Mouse (Mus musculus): Measurements from ENCODE around the gene Glod4.

Glod4 gene

GRCm38 (mm10) chr11:76242901-76243810 is at the start of gene Glod4, which contains the start of gene Mrm3:
Gene Glod4 (minus strand): TSS chr11:76243725.
Gene Mrm3 (plus strand): TSS chr11:76243715.
- DNase-seq (ENCODE audit: low read depth, low spot score): peak; percentile 88

GRCm38 (mm10) chr11:76292831-76293230 is 49.3 kb upstream of the Glod4 start:
- DNase-seq (ENCODE audit: low read depth, low spot score): no peak

DNA sequence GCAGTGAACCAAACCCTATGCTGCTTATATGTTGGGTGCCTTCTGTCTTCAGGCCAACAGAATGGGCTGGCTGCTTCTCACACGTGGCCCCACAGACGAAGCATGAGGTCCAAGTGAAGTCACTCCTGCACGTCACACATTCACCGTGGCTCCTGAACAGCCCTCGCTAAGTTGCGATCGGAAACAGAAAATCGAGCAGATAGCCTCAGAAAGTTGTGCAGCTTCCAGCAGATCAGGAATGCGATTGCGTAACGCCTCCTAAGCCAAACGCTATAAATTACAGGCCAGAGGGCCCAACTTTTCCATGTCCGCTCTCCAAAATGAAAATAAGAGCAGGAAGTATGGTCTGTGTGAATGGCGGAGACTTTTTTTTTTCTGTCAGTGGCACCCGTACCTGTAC is 48.9 kb upstream of the Glod4 start:
- no peak for DNase-seq (ENCODE audit: low read depth, low spot score)

GRCm38 (mm10) chr11:76291960-76292359 is 48.4 kb upstream of the Glod4 start:
- DNase-seq (ENCODE audit: low read depth, low spot score): no peak

DNA sequence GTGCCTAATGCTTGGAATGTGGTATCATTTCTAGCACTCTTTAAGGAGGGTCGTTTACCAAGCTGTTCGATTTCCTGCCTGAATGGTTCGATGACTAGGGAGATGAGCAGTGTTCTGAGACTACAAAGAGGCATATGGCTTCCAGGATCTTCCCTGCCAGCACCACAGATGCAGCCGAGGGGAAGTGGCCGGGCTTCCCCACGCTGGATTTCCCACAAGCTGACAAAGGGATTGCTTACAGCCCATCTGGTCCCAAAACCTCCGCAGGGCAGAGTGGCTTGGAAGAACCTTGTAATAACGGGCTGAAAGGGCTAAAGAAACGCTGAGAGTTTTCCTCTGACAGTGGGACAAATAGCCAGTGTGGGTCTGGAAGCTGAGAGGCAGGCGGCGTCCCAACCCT is 46.8 kb upstream of the Glod4 start:
- DNase-seq (ENCODE audit: low read depth, low spot score): no peak

GRCm38 (mm10) chr11:76288645-76289044 is 45.1 kb upstream of the Glod4 start:
- no peak for DNase-seq (ENCODE audit: low read depth, low spot score)

DNA sequence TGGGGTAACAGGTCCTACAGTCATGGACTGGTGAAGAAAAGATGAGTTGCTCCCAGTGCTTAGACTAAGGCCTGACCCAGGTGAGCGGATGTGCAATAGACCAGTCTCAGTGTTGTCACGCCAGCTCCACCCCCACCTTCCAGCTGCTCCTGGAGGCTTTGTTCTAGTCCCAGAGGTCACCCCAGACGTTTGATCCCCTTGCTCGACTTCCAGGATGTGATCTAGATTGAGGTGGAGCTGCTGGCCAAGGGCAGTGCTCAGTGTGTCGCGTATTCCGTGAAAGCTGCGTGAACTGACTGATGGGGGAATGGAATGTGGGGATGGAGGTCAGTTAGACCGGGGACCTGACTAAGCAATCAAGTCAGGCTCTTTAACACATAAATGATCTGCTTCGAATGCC is 43.8 kb upstream of the Glod4 start:
- peak; percentile 90 for DNase-seq (ENCODE audit: low read depth, low spot score)

DNA sequence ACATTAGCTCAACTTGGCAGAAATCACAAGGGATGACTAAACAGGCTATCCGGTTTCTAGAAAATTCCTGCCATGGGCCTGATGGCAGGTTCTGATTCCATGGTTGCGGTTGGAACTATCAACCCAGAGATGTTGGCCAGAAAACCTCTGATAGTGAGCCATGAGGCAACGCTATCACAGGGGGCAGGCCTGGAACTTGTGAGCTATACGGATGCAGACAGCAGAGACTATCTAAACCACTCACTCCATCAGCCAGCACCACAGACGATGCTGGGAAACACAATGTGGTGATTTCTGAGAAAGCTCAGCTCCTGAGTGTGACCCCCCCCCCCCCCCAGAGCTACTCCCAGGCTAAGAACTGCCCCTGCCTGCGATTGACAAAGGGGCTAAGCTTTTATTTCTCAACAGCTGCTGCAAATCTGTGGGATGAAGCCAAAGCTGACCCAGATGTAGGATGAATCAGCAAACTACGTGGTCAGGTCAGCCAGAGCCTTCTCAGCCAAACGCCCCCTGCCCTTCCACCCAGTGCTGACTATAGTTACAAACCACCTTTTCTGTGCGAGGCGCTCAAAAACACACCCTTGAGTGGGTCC is 43.1 kb upstream of the Glod4 start:
- DNase-seq (ENCODE audit: low read depth, low spot score): no peak

GRCm38 (mm10) chr11:76285431-76286075 is 42.0 kb upstream of the Glod4 start:
- DNase-seq (ENCODE audit: low read depth, low spot score): no peak

GRCm38 (mm10) chr11:76283841-76284240 is 40.3 kb upstream of the Glod4 start:
- DNase-seq (ENCODE audit: low read depth, low spot score): no peak

DNA sequence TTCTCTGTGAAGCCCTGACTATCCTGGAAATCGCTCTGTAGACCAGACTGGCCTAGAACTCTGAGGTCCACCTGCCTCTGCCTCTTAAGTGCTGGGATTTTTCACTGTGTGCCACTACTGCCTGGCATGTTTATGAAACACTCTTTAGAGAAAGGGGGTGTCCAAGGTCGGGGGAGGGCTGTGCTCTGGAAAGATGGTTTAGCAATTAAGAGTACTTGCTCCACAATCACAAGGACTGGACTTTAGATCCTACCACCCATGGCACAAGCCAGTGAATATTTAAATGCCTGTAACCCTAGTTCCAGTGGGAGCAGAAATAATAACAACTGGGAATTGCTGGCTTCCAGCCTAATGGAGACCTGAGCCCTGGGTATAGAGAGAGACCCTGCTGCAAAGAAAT is 36.4 kb upstream of the Glod4 start:
- DNase-seq (ENCODE audit: low read depth, low spot score): no peak

GRCm38 (mm10) chr11:76278960-76279852 is 35.7 kb upstream of the Glod4 start:
- no peak for DNase-seq (ENCODE audit: low read depth, low spot score)

- DNase-seq (ENCODE audit: low read depth, low spot score): no peak
Observed at GRCm38 (mm10) chr11:76272440-76272839, 28.9 kb upstream of the Glod4 start.

DNA sequence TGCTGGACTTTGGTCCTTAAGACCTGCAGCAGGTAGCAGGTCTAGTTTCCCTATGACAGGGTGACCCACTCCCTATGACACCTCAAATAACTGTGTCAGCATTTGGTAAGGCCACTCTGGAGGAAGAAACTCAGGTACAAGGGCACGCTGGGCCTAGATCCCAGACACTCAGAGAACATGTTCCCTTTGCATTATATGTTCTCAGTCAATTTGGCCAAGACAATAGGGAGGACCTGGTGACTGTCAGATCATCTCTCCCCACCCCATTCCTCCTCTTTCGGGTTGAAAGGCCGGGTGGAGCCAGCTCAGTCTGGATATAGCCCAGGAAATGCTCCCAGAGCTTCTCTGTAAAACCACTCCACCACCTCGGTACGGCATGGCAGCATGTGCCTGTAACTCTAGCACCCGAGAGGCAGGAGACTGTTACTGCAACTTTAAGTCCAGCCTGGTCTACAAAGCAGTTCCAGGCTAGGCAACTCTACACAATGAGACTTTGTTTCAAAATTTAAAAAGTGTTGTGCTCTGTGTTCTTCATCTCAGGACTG is 25.1 kb upstream of the Glod4 start:
- DNase-seq (ENCODE audit: low read depth, low spot score): no peak

GRCm38 (mm10) chr11:76268001-76268459 is 24.5 kb upstream of the Glod4 start:
- DNase-seq (ENCODE audit: low read depth, low spot score): no peak

GRCm38 (mm10) chr11:76267550-76267949 is 24.0 kb upstream of the Glod4 start:
- no peak for DNase-seq (ENCODE audit: low read depth, low spot score)

DNA sequence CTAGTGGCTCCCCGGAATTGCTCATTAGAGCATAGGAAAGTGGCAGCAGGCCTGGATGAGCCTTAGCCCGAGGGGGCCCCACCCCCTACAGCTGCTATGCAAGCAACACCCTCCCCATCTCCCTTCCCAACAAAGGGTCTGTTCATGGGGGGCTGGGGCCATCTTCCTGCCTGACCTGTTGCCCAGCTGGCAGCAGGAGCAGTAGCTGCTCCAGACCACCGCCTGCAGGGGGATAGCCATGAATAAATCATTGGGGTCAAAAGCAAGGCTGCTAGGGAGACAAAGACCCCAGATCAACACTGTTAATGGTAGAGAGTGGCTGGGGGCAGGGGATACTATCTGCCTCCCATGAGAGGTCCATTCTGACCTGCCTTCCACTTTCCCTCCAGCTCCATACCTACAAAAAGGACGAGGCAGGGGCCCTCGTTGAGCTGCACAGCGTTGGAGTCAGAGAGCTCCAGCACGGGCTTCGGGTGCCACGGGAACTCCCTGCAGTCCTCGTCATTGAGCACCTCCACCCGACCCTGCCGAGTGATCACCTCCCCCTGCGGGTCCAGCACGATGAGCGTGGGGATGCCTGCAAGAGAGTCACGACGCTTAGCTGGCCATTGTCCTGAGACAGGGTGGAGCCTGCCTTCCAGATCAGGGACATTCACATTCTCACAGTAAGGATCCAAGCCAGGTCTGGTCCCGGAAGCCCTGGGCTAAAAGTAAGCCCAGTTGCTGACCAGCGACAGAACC is 19.3 kb upstream of the Glod4 start:
- no peak for DNase-seq (ENCODE audit: low read depth, low spot score)

DNA sequence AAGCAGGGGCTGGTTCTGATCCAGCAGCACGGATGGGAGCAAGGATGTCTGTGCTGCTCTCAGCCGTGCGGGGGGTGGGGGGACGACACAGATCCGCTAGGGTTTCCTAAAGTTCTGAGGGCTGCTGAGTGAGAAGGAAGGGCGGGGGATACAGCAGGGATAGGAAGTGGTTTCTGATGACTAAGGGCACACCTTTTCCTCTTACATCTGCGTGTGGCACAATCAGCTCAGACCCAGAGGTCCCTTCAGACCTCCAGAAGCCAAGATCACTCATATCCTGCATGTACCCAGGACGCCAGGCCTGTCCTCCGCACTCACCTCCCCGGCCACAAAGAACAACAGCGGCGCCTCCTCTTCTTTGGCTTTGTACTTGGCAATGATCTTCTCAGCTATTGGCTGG is 17.7 kb upstream of the Glod4 start:
- no peak for DNase-seq (ENCODE audit: low read depth, low spot score)

- DNase-seq (ENCODE audit: low read depth, low spot score): no peak
Observed at GRCm38 (mm10) chr11:76260208-76261050, 16.9 kb upstream of the Glod4 start.

All from WW6 (cell line).